Mouse (Mus musculus) neural tube, embryonic 12.5 days (tissue): ENCODE measurements around the gene Xrra1. TPM values are rescaled to one million over a fixed set of nuclear protein-coding genes. Genes with fewer than 3 reads are reported as not detected.

Experiments used
- ATAC-seq: fragments of 200-750 bp; cut with Nextera tagmentation; 2 replicates; pipeline ENCODE4 v1.8.0; 2017; ENCODE audit warnings: low read depth, mild to moderate bottlenecking, moderate TSS enrichment, moderate library complexity; ENCODE audit not compliant: low FRiP score
- H3K27ac ChIP-seq: fragments of 300-500 bp; sonication (generic); 2 replicates; pipeline ENCODE4 v1.5.1; 2016
- H3K27me3 ChIP-seq: fragments of 300-500 bp; sonication (generic); replicated peaks from 2 replicates; pipeline ENCODE4 v1.6.1; 2016; ENCODE audit warnings: mild to moderate bottlenecking
- H3K36me3 ChIP-seq: fragments of 300-500 bp; sonication (generic); 2 replicates; pipeline ENCODE4 v1.6.1; 2016; ENCODE audit warnings: mild to moderate bottlenecking
- H3K4me1 ChIP-seq: fragments of 300-500 bp; sonication (generic); 2 replicates; pipeline ENCODE4 v1.6.1; 2016
- H3K4me2 ChIP-seq: fragments of 300-500 bp; sonication (generic); replicated peaks from 2 replicates; pipeline ENCODE4 v1.6.1; 2016; ENCODE audit warnings: mild to moderate bottlenecking
- H3K4me3 ChIP-seq: fragments of 300-500 bp; sonication (generic); 2 replicates; pipeline ENCODE4 v1.5.1; 2016
- H3K9ac ChIP-seq: fragments of 300-500 bp; sonication (generic); 2 replicates; pipeline ENCODE4 v1.6.1; 2016; ENCODE audit warnings: mild to moderate bottlenecking
- H3K9me3 ChIP-seq: fragments of 300-500 bp; sonication (generic); 2 replicates; pipeline ENCODE4 v1.6.1; 2016; ENCODE audit warnings: mild to moderate bottlenecking
- WGBS: fragments of 180-500 bp; shearing (Covaris S2); methylation state at CpG from one replicate; pipeline ENCODE4 v1.1.7; 2016; 5-methylcytosine and 5-hydroxymethylcytosine counted together
- polyA plus RNA-seq: library from polyadenylated mRNA; unstranded; fragments of >200 nt; fragmentation: Nextera tagmentation; extraction: Ambion mirVana; gene quantifications from 2 replicates; pipeline ENCODE4 v1.2.1, GENCODE M21; 2016

The Xrra1 gene
- polyA plus RNA-seq, 1 experiment from 2014 or later, result 0.52 TPM

DNA sequence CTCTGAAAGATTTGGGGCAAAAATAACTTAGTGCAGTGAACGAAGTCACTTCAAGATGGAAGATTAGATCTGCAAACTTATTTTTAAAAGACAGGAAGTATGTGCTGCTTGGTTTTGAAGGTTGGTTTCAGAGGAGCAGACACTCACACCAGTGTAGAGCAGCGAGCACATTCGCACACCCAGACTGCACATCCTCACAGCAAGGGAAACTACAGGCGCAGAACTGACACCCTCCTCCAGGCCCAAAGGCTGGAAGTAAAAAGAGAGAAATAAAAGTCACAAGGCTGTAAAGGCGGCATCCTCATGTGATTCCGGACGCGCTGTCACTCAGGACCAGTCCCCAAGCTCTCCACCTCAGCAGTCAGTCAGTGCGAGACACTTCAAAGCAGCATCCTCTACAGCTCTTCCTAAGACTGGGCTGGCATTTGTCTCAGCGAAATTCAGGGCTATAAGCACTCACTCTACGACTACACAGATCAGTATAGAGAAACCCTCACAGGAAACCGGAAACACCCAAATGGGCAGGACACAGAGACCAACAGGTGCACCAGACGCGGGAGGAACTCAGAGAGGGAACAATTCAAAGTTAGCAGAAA is 2.6 kb upstream of the Xrra1 start:
- H3K27me3 ChIP-seq, result no peaks in the 10 kb centered on the region
- 88% methylated on average over 14 of the region's 14 CpGs for WGBS
- H3K4me3 ChIP-seq, result no peak overlapping the region
- no peaks in the 10 kb centered on the region for H3K9me3 ChIP-seq
- H3K36me3 ChIP-seq, result peaks cover 25% of the 10 kb centered on the region
- H3K27ac ChIP-seq, result no peak overlapping the region
- ATAC-seq, result no peak
- H3K4me2 ChIP-seq, result peak overlapping the region; percentile 27; the same call in 1 of the 2 replicates
- peaks cover 11% of the 10 kb centered on the region for H3K4me1 ChIP-seq
- H3K9ac ChIP-seq, result no peak overlapping the region

DNA sequence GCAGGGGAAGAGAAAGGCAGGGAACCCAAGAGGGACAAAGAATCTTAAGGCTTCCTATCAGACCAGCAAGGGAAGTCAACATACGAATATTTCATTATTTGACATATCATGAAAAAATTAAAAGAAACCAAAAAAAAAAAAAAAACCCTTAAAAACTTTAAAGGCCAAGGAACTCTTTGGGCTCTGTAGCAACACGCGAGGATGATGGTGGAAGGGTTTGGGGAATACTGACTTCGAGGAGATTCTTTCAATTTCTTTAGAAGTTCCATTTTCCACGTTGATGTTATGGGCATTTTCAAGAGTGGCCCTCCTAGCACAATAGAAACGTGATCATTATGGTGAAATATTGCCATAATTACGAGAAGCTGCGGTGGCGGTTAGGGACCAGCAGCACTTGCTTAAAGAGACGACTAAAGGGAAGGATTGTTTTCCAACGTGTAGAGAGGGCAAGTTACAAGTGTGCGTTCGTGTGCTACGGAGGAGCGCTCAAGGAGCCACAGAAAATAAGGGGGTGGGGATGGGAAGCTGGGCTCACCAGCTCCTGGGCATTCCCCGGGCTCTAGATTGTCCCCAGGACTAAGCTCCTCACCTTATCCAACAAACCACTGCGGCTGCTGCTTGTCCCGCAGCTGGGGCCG is 622 bp upstream of the Xrra1 start:
- H3K27me3 ChIP-seq, result no peaks in the 10 kb centered on the region
- H3K4me1 ChIP-seq, result peaks cover 11% of the 10 kb centered on the region
- peak; percentile 63 for ATAC-seq
- WGBS, result 3% methylated on average over 19 of the region's 19 CpGs
- peak overlapping the region; percentile 81 for H3K4me3 ChIP-seq
- no peaks in the 10 kb centered on the region for H3K9me3 ChIP-seq
- peak overlapping the region; percentile 79 for H3K4me2 ChIP-seq
- H3K36me3 ChIP-seq, result peaks cover 18% of the 10 kb centered on the region
- H3K9ac ChIP-seq, result peak overlapping the region; percentile 84
- no peak overlapping the region for H3K27ac ChIP-seq

DNA sequence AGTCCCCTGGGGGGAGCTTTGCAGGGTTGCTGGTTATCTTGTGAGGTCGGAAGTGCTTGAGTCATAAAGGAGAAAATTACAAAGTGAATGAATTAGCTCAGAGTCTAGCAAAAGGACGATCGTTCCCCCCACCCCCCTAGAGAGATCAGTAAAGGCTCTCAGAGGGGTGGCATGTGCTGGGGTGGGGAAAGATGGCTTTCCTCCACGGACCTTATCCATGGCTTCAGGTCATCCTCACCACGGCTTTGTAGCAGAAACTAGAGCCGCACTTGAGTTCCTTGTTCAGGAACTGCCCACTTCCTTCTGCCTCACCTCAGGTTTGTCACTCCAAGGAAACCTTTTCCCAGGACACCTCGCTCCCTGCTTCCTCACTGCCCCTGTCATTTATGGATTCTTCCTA is 4.4 kb downstream of the Xrra1 start, which contains the start of gene Spcs2:
Gene Spcs2 (minus strand): TSS at position 101 of the 400 bp plus-strand sequence.
- no peak within 1 kb of the TSS for H3K4me3 ChIP-seq
- no peak within 1 kb of the TSS for H3K27ac ChIP-seq
- H3K27me3 ChIP-seq, result no peaks in the 10 kb centered on the region
- no peak within 1 kb of the TSS for H3K9ac ChIP-seq
- H3K36me3 ChIP-seq, result no peaks in the 10 kb centered on the region
- no peak within 1 kb of the TSS for H3K4me2 ChIP-seq
- ATAC-seq, result no peak
- H3K9me3 ChIP-seq, result no peaks in the 10 kb centered on the region
- WGBS, result 38% methylated on average over 7 of the region's 7 CpGs
- peaks cover 10% of the 10 kb centered on the region; the same call in 1 of the 2 replicates for H3K4me1 ChIP-seq

DNA sequence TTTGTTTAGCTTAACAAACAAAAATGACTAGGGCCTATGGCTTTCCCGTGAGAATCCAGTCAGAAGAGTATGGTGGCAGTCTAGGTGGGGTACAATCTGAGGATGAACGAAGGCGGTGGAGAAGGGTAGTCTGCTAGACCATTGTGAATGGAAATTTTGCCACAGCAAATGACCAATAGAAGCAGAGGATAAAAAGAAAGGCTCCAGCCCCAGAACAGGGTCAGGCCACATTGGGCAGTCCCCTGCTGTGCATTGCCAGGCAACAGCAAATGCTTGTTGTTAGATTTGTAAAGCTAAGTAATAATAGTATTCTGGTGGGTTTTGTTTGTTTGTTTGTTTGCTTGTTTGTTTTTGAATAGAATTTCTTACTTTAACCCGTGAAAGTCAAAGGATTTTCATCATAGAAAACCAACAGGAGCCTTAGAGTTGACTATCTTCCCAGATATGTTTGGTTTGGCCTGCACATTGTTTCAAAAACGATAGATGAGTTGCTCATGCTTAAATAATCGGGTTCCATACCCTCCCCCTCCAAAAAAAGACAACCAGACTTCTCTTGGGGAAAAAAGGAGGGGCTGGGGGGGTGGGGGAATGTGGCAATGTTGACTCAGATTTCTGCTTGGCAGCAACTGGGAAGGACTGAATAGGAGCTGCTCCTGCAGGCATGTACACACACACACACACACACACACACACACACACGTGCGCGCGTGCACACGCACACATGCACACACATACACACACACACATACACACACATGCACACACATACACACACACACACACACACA is 5.5 kb downstream of the Xrra1 start:
- no peaks in the 10 kb centered on the region for H3K36me3 ChIP-seq
- H3K9me3 ChIP-seq, result no peaks in the 10 kb centered on the region
- no peak overlapping the region for H3K4me3 ChIP-seq
- H3K4me1 ChIP-seq, result peaks cover 10% of the 10 kb centered on the region; the same call in 1 of the 2 replicates
- no peak for ATAC-seq
- H3K4me2 ChIP-seq, result no peak overlapping the region
- WGBS, result 46% methylated on average over 10 of the region's 11 CpGs
- H3K27me3 ChIP-seq, result no peaks in the 10 kb centered on the region
- H3K27ac ChIP-seq, result no peak overlapping the region
- H3K9ac ChIP-seq, result no peak overlapping the region

DNA sequence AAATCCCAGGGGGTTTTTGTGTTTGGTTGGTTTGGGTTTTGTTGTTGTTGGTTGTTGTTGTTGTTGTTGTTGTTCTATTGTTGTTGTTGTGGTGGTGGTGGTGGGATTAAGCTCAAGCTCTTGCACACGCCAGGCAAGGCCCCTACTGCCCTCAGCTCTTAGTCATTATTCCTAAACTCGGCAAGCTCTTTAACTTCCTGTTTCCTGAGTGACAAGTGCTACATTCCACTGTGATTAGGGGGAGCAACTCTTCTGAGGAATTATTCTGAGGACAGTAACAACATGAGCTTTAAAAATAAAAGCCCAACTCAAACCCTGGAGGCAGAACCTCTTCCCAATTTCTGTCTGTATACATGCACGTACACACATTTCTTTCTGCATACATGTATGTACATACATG is 6.3 kb downstream of the Xrra1 start:
- H3K27ac ChIP-seq, result no peak overlapping the region

DNA sequence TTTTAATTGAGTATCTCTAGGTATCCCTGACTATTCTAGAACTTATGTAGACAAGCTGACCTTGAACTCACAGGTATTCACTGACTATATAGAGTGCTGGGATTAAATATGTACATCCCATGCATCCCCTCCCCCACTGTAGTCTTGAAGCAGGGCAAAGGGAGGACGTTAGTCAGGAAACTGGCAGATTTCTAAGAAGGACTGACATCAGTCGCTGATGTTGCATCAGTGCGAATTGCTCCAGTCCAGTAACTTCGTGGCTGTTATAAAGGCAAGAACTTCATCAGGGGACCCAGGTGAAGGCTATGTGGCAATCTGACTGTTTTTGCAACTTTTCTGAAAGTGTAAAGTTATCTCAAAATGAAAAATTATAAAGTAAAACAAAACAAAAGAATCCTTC is 10.4 kb downstream of the Xrra1 start:
- 79% methylated on average over 4 of the region's 4 CpGs for WGBS
- no peaks in the 10 kb centered on the region for H3K36me3 ChIP-seq
- ATAC-seq, result no peak

More for the DNA sequence above, 6.3 kb downstream of the Xrra1 start:
- no peak overlapping the region for H3K4me3 ChIP-seq
- no peaks in the 10 kb centered on the region for H3K36me3 ChIP-seq
- H3K9ac ChIP-seq, result no peak overlapping the region
- no peak overlapping the region for H3K4me2 ChIP-seq
- ATAC-seq, result no peak
- peaks cover 10% of the 10 kb centered on the region; the same call in 1 of the 2 replicates for H3K4me1 ChIP-seq
- H3K9me3 ChIP-seq, result no peaks in the 10 kb centered on the region
- WGBS, result 69% methylated on average over 3 of the region's 3 CpGs
- H3K27me3 ChIP-seq, result no peaks in the 10 kb centered on the region

DNA sequence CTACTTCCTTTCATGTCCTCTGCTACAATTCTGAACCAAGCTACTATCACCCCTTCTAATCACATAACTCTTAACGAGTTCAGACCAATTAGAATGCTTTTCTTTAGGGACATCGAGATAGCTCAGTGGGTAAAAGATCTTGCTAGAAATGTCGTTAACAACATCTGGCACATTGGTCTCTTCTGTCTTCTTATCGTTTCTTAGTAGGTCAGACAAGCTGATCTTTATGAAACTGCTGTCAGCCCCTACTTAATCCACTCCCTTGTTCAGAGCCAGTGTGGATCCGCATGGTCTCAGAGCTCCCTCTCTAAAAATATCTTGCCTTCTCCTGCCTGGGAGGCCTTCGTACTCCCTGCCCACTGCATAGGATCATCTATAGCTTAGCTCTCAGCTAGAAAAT is 15.0 kb downstream of the Xrra1 start:
- no peak for ATAC-seq
- WGBS, result 83% methylated on average over 6 of the region's 6 CpGs
- no peaks in the 10 kb centered on the region for H3K27me3 ChIP-seq
- H3K27ac ChIP-seq, result no peak overlapping the region
- no peak overlapping the region for H3K4me3 ChIP-seq
- H3K9ac ChIP-seq, result no peak overlapping the region
- no peaks in the 10 kb centered on the region for H3K36me3 ChIP-seq
- no peaks in the 10 kb centered on the region for H3K9me3 ChIP-seq
- no peak overlapping the region for H3K4me2 ChIP-seq
- H3K4me1 ChIP-seq, result no peaks in the 10 kb centered on the region

More for the DNA sequence above, 10.4 kb downstream of the Xrra1 start:
- H3K27ac ChIP-seq, result no peak overlapping the region
- H3K9me3 ChIP-seq, result no peaks in the 10 kb centered on the region
- no peak overlapping the region for H3K9ac ChIP-seq
- H3K4me2 ChIP-seq, result no peak overlapping the region
- H3K4me1 ChIP-seq, result peaks cover 6% of the 10 kb centered on the region; the same call in 1 of the 2 replicates
- no peaks in the 10 kb centered on the region for H3K27me3 ChIP-seq
- no peak overlapping the region for H3K4me3 ChIP-seq

DNA sequence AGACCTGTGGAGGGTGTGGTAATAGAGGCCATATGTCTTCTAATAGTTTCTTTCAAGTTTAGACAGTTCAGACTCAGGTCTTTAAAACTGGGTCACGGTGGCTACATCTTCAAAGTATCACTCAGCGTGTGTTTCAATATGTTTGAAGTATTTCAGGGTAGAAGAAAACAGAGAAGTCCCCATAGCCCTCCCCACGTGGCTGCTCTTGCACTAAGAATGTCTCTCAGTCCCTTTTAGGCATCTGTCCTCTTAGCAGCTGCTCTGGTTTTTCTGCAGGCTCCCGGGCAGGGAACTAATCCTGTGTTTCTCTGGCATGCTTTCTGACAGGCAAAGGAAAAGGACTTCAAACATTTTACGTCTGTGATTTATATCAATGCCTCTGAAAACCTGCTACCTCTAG is 17.0 kb downstream of the Xrra1 start:
- Histone ChIP-seq H3K27me3 (no peaks in the 10 kb centered on the region), H3K27ac (no peak overlapping the region), H3K4me3 (no peak overlapping the region), H3K9ac (no peak overlapping the region), H3K36me3 (no peaks in the 10 kb centered on the region), H3K4me1 (no peaks in the 10 kb centered on the region), H3K9me3 (no peaks in the 10 kb centered on the region), H3K4me2 (no peak overlapping the region)
- WGBS, result 55% methylated on average over 5 of the region's 5 CpGs
- no peak for ATAC-seq

DNA sequence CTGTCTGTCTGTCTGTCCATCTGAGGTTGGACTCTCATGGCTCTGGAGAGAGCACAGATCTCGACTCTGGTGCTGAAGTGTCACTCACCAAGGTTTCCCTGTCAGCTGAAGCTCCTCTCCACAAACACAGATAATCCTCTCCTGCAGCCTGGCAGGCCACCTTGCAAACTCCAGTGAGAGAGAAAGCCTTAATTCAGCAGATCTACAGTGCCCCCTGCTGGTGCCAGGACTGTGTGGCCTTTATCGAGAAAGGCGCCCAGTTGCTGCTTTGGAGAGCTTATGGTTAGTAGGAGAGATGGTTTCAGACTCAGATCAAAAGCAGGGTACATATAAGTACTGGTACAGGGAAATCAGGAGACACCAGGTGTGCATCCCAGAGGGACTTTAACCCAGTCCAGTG is 17.4 kb downstream of the Xrra1 start:
- Histone ChIP-seq H3K9ac (no peak overlapping the region), H3K27ac (no peak overlapping the region), H3K4me1 (no peaks in the 10 kb centered on the region), H3K27me3 (no peaks in the 10 kb centered on the region), H3K9me3 (no peaks in the 10 kb centered on the region), H3K4me3 (no peak overlapping the region), H3K36me3 (no peaks in the 10 kb centered on the region), H3K4me2 (no peak overlapping the region)
- ATAC-seq, result no peak
- 3% methylated on average over 3 of the region's 3 CpGs for WGBS

DNA sequence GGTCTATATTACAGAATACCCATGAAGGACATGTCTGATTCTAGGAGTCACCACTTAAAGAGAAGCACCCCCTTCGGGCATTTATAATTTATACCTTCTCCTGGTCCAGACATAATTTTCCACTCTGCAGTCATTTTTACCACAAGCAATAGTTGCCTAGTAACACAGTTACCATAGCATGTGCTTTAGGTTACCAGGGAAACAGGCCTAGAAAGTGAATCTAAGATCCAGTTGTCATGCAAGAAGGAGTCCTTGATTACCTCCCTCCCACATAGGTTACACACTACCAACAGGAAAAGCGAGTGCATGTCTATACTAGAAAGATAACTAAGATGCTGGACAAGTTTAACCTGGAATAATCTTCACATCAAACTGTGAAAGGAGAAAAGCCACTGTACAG is 19.3 kb downstream of the Xrra1 start:
- Histone ChIP-seq H3K4me1 (no peaks in the 10 kb centered on the region), H3K4me3 (no peak overlapping the region), H3K27ac (no peak overlapping the region), H3K9me3 (no peaks in the 10 kb centered on the region), H3K9ac (no peak overlapping the region), H3K27me3 (no peaks in the 10 kb centered on the region), H3K36me3 (no peaks in the 10 kb centered on the region), H3K4me2 (no peak overlapping the region)
- WGBS, result 63% methylated on average over 2 of the region's 2 CpGs
- ATAC-seq, result no peak

DNA sequence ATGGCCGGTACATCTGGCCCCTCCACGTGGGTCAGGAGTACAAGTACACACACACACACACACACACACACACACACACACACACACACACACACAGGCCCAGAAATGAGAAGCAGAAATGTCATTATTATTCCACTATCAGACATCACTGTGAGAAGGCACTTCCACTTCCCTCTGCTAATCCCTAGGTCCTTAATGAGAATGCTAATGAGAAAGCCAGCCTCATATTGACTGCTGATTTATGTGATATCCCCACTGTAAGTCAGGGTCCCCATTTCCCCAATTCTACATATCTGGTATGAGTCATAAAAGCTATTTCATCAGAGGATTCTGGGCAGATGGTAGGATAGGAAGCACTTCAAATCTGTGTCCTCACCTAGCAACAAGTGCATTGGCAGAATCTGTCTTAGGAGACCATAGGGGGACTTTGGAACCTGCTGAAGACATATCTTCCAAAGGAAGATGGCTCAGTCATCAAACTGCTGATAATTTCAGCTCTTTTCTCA is 28.4 kb downstream of the Xrra1 start:
- no peak overlapping the region for H3K27ac ChIP-seq
- H3K27me3 ChIP-seq, result no peaks in the 10 kb centered on the region
- H3K4me1 ChIP-seq, result peaks cover 4% of the 10 kb centered on the region; the same call in 1 of the 2 replicates
- no peak overlapping the region for H3K9ac ChIP-seq
- WGBS, result 69% methylated on average over 2 of the region's 2 CpGs
- H3K9me3 ChIP-seq, result no peaks in the 10 kb centered on the region
- H3K36me3 ChIP-seq, result no peaks in the 10 kb centered on the region
- no peak for ATAC-seq
- H3K4me2 ChIP-seq, result no peak overlapping the region
- H3K4me3 ChIP-seq, result no peak overlapping the region

DNA sequence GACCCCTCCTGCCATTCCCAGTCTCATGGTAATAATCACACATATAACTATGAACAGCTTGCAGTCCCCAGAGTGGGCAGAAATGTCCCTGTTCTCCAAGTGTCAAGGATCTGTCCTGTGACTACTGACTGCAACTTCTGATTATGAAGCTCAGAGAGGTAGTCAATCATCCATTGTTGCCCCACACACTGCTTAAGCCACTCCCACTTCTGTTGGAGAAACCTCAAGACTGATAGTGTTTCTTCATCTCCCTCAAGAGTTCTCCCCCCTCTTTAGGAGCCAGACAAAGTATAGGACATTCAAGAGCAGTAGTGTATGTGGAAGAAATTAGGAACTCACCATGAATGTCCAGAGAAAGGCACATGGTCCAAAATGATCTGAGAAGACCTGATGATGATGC is 28.8 kb downstream of the Xrra1 start:
- Histone ChIP-seq H3K4me3 (no peak overlapping the region), H3K27me3 (no peaks in the 10 kb centered on the region), H3K9ac (no peak overlapping the region), H3K9me3 (no peaks in the 10 kb centered on the region), H3K36me3 (no peaks in the 10 kb centered on the region), H3K4me1 (peaks cover 4% of the 10 kb centered on the region; the same call in 1 of the 2 replicates), H3K4me2 (no peak overlapping the region), H3K27ac (no peak overlapping the region)
- no peak for ATAC-seq
